Mouse (Mus musculus) embryo, embryonic 10.5 days (tissue): ENCODE data around the gene Sfxn1.

Experiments
- DNase-seq: peaks from one replicate; pipeline ENCODE4 v3.0.0-alpha.2; 2015; ENCODE audit warnings: low spot score

Sfxn1 gene

GRCm38 (mm10) chr13:54071606-54072331 is at the start of gene Sfxn1:
Sfxn1 (plus strand) TSS chr13:54071869.
- DNase-seq = peak; percentile 82

GRCm38 (mm10) chr13:54023311-54023710 is 48.4 kb upstream of the Sfxn1 start:
- DNase-seq = no peak

- DNase-seq = no peak
Observed at GRCm38 (mm10) chr13:54027079-54027478, 44.6 kb upstream of the Sfxn1 start.

- no peak for DNase-seq
Observed at GRCm38 (mm10) chr13:54033653-54034052, 38.0 kb upstream of the Sfxn1 start.

GRCm38 (mm10) chr13:54035541-54035940 is 36.1 kb upstream of the Sfxn1 start:
- peak; percentile 29 for DNase-seq

- DNase-seq = no peak
Observed at GRCm38 (mm10) chr13:54037936-54038335, 33.7 kb upstream of the Sfxn1 start.

DNA sequence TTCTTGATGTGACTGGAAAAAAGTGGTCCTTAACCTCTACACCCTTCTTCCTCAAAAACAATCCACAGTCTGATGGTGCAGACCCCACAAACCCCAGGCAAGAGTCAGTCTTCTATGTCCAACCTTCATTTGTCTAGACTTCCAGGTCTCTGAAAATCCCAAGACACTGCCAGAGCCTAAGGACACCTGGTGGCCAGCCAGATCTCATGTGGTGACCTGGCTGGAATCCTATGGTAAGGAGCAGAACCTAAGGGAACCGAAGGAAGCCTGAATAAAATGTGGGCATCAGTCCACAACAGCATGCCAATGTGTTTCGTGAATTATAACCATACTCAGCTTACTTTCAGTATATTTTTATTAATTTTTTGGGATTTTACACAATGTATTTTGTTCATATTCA is 31.4 kb upstream of the Sfxn1 start:
- DNase-seq = no peak

GRCm38 (mm10) chr13:54048679-54049352 is 22.9 kb upstream of the Sfxn1 start:
- no peak for DNase-seq

DNA sequence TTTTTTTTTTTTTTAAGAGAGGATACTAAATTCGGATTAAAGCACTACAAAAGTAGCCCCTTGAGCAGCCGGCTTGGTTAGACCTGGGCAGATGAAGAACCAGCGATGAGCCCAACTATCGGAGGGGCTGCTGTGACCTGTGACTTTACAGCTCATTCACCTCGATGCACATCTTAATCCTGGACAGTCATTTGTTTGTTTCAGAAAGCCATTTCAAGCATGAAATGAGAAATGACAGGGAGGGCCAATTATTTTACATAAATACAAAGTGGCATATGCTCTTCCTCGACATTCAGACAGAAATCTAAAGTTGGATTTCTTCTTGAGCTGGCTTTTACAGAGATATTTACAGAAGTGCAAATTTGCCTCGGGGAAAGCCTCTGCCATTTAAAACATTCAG is 20.0 kb upstream of the Sfxn1 start:
- no peak for DNase-seq

- peak; percentile 44 for DNase-seq
Observed at GRCm38 (mm10) chr13:54054962-54055361, 16.7 kb upstream of the Sfxn1 start.

- DNase-seq = peak; percentile 82
Observed at GRCm38 (mm10) chr13:54055448-54055861, 16.2 kb upstream of the Sfxn1 start, which contains the start of gene Drd1. Drd1 (minus strand) TSS chr13:54055705.

GRCm38 (mm10) chr13:54062068-54062467 is 9.6 kb upstream of the Sfxn1 start:
- DNase-seq = no peak

DNA sequence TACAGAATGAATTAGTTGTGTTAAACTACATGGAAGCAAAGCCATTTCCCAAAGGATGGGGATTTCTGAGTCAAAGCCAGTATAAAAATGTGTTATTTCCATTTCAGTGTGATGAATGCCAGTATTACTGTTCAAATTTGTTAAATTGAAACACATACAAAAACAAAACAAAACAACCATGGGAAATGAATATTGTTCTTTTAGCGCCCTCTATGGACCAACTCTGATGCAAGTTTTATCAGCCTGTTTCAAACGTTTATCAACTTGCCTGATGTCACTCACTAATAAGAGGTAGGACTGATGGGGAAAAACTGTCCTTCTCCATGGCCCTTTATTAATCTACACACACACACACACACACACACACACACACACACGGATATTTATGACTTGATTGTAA is 8.4 kb upstream of the Sfxn1 start:
- peak; percentile 76 for DNase-seq

DNA sequence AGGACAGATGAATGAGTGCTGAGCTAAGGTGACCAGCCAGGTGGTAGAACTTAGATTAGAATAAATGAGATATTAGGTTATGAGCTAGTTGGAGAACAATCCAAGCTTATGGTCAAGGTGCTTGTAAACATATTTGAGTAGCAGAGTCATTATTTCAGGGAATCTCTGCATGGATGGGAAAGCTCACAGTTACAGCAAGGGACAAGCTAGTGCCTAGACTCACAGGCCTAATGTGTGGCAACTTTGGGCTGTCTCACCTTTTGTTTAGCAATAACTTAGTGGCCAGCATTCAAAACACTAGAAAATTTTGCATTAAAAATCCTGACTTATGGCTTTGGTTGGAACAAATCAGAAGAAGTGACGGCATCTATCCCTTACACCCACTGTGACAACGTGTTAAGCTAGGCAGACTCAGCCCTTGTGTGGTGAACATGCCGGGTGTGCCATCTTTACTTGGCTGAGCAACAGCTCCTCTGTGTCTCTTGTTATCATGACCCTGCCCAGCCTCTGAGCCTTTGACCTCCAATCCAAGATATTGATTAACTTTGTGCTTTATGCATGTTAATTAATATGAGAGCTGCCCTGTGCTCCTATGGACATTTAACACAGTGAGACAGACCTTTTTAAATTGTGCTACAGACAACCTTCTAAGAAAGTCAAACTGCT is 5.5 kb upstream of the Sfxn1 start:
- no peak for DNase-seq

DNA sequence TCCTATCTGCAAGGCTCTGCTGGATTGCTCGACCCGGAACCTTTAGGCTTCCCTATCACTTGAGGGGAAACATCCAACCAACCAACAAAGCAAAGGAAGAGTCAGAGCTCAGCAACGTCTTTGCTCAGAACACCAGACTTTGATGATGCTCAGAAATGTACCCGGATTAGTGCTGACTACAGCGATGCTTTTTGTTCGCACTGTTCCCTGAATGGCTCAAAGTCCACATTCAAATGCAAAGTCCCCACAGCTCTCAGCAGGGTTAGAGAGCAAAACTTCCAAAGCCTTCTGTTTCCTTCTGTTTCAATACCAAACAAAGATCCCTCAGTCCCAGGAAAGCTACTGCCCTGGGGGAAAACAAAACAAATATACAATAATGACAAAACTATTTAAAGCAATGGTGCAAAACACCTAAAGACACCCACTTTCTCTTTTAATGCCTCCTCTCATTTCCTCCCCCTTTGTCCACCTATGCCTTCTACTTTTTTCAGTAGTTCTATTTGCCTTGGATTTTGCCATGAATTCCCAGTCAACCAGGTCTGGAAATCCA is 4.0 kb upstream of the Sfxn1 start:
- DNase-seq = peak; percentile 44

GRCm38 (mm10) chr13:54071011-54071410 is 658 bp upstream of the Sfxn1 start:
- no peak for DNase-seq

- peak; percentile 26 for DNase-seq
Observed at GRCm38 (mm10) chr13:54072526-54073057, 923 bp downstream of the Sfxn1 start.

DNA sequence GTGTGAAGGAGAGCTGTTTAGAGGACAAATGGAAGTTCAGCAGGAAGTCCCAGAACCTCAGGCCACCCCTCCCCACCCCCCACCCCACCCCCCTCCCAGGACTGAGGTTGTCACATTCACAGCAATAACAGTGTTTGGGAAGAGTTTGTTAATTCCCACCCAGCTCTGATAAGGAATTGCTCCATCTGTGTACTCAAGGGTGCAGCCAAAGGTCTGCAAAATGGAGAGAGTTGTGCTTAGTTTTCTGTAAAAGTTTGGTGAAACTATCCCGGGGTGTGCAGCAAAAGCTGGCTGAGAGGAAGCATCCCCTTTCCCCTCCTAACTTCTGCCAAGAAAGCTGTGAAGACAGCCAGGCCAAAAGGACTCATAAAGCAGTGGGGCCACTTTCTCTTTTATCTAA is 1.4 kb downstream of the Sfxn1 start:
- no peak for DNase-seq

GRCm38 (mm10) chr13:54073491-54073890 is 1.8 kb downstream of the Sfxn1 start:
- DNase-seq = no peak

DNA sequence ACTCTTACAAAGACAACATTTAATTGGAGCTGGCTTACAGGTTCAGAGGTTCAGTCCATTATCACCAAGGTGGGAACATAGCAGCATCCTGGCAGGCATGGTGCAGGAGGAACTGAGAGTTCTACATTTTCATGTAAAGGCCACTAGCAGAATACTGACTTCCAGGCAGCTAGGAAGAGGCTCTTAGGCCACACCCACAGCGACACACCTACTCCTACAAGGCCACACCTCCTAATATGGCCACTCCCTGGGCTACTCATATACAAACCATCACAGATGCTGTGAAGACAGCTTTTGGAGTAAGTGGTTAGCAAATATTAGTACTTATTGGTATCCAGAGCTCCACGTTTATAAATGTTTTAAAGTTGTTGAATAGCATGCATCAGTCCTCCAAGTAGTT is 3.7 kb downstream of the Sfxn1 start:
- DNase-seq = no peak

GRCm38 (mm10) chr13:54076051-54076450 is 4.4 kb downstream of the Sfxn1 start:
- DNase-seq = no peak

DNA sequence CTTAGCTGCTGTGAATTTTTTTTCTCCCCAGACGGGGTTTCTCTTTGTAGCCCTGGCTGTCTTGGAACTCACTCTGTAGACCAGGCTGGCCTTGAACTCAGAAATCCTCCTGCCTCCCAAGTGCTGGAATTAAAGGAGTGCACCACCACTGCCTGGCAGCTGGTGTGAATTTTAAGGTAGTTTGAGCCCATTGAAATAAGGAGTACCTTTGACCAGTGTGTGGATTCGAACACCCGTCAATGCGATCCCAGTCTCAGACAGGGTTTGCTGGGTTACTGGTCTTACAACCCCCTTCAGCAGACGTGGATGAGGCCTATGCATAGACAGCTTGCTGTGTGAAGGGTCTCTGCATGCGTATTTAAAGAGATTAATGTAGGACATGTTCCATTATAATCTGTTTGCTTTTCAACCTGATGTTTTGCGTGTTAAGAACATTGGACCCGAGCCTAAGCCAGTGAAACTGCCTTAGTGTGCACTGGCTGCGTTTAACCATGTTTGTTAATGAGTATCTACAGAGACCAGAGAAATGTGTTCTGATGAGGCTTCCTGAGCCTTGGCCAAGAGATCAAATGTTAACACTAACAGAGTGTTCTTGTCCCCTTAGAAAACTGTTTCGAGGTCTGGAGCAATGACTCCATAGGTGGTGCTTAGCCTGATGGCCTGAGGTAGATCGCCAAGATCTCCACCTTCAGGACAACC is 5.2 kb downstream of the Sfxn1 start:
- DNase-seq = no peak
